Mouse (Mus musculus) cerebellum, adult (tissue): ENCODE data around the gene Sprr2d.

Experiments used
- ATAC-seq: cut with Nextera tagmentation; 2 replicates; pipeline ENCODE4 v1.9.2; 2017; ENCODE audit warnings: mild to moderate bottlenecking, moderate library complexity, mixed read lengths; ENCODE audit not compliant: insufficient number of reproducible peaks, low FRiP score, low TSS enrichment

The Sprr2d gene

DNA sequence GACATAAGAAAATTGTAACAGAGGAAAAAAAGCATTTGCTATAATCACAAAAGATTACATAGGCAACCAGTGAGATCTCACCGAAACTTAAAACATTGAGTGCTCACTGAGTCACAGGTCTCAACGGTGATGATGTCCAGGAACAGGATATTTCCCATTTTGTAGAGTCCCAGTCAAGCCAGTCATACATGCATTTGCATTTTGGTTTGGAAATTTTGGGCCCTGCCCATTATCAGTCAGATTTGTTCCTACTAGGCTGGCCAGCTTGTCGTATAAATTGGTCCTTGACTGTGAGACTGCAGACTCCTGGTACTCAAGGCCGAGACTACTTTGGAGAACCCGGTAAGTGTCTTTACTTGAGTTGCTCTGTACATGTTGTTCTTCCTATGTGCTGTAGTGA is at the start of gene Sprr2d:
TSS of gene Sprr2d (plus strand) at position 301 of the 400 bp plus-strand sequence.
- ATAC-seq = no peak

DNA sequence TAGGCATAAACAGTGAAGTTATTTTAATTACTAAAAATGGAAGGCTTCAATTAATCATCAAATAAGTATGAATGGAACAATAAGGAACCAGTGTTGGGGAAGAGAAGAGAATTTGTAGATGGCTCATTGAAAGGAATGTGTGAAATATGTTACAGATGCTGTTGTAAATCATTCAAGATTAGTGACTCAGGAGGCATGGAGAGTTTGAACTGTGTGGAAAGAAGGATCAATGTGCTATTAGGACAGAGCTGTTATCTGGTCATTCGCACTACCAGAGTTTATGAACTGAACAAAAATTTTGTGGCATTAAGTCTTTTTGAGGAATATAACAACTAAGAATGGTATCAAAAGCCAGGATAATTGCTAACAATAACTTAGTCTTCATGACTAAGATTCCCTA is 31.5 kb upstream of the Sprr2d start:
- no peak for ATAC-seq

DNA sequence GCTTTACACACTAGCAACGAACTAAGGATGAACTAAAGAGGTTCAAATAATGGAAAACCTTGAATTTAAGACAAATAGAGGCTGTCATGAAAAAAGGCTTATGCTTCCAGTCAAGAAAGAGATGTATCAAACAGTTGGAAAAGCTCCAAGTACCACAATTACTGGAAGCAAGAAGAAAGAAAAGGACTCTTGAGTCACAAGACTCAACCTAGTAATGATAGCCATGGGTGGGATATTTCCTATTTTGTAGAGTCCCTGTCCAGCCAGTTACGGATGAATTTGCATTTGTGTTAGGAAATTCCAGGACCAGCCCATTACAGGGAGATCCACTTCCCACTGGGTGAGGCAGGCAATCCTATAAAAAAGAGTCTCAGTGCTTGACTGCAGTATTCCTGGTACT is 22.6 kb upstream of the Sprr2d start, which contains the start of gene Sprr2b:
TSS of gene Sprr2b (plus strand) at position 301 of the 400 bp plus-strand sequence.
- ATAC-seq = no peak

DNA sequence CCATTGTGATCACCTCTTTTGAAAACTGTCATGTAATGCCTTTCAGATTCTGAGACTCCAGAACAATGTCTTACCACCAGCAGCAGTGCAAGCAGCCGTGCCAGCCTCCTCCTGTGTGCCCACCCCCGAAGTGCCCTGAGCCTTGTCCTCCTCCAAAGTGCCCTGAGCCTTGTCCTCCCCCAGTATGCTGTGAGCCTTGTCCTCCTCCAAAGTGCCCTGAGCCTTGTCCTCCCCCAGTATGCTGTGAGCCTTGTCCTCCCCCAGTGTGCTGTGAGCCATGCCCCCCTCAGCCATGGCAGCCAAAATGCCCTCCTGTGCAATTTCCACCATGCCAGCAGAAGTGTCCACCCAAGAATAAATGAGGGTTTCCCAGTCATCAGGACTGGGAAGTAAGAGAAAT is 21.6 kb upstream of the Sprr2d start:
- ATAC-seq = no peak

- no peak for ATAC-seq
Observed at GRCm38 (mm10) chr3:92336278-92336677, 2.7 kb upstream of the Sprr2d start.

GRCm38 (mm10) chr3:92351843-92352242 is 12.9 kb downstream of the Sprr2d start, which contains the start of gene Sprr2e:
Gene Sprr2e, plus strand, starts transcription at chr3:92352143.
- no peak for ATAC-seq

- ATAC-seq = no peak
Observed at GRCm38 (mm10) chr3:92361619-92362018, 22.7 kb downstream of the Sprr2d start.

DNA sequence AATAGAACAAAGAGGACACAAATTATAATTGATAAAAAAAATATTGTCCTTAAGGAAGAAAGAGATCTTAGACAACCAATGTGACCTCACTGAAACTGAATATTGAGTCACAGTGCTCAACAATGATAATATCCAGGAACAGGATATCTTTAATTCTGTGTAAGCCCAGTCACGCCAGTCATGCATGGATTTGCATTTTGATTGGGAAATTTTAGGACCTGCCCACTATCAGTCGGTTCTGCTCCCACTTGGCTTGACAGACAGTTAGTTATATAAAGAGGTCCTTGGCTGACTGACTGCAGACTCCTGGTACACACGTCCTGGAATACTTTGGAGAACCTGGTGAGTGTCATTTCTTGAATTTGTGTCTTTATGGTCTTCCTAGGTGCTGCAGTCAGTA is 25.9 kb downstream of the Sprr2d start, which contains the start of gene Sprr2f:
TSS of gene Sprr2f (plus strand) at position 301 of the 400 bp plus-strand sequence.
- ATAC-seq = no peak

- ATAC-seq = no peak
Observed at GRCm38 (mm10) chr3:92373613-92374012, 34.7 kb downstream of the Sprr2d start.

DNA sequence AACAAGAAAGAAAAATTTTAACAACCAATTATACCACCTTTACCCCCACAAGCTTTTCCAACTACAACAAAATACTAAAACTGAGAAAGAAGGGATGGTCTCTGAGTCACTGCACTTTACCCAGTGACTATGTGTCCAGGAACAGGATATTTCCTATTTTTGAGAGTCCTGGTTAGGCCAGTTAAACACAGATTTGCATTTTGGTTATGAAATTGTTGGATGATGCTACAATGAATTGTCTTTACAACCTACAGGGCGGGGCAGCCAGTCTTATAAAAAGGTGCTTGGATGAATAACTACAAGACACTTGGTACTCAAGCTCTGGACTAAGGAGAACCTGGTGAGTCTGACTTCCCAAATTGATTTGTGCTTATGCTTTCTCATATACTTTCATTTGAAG is 46.4 kb downstream of the Sprr2d start, which contains the start of gene Sprr2h:
TSS of gene Sprr2h (plus strand) at position 301 of the 400 bp plus-strand sequence.
- no peak for ATAC-seq
